Mouse (Mus musculus): ENCODE results near the gene Efna4. TPM values are rescaled to one million over a fixed set of nuclear protein-coding genes. Genes with fewer than 3 reads are reported as not detected.

Efna4 gene
- polyA plus RNA-seq, 1 experiment: 13.3 TPM

GRCm38 (mm10) chr3:89348911-89349868 lies 11.4 kb upstream of the Efna4 start:
- TF ChIP-seq CEBPB (IDR thresholded peaks at IDR 0.05; ENCODE audit: low read depth) (no peak), USF1 (IDR thresholded peaks at IDR 0.05; ENCODE audit: low read depth) (no peak), CTCF (IDR thresholded peaks at IDR 0.05; ENCODE audit: control insufficient read depth, insufficient read depth, insufficient read length) (no peak), MAX (IDR thresholded peaks at IDR 0.05) (no peak), MYOG (IDR thresholded peaks at IDR 0.05; ENCODE audit: control insufficient read depth, extremely low read depth, insufficient read length) (no peak), FOSL1 (IDR thresholded peaks at IDR 0.05; ENCODE audit: insufficient read depth, low read length, poor library complexity, severe bottlenecking) (no peak), MYOD1 (IDR thresholded peaks at IDR 0.05; ENCODE audit: control insufficient read depth, insufficient read length, low read depth) (no peak)
- Histone ChIP-seq H3K4me3 (ENCODE audit: insufficient read depth, poor library complexity, severe bottlenecking) (peak overlapping the region; percentile 43), H3ac (ENCODE audit: control insufficient read depth, insufficient read length, low read depth) (peak overlapping the region; percentile 77), H3K36me3 (ENCODE audit: control insufficient read depth, insufficient read depth) (peaks cover 11% of the 10 kb centered on the region), H3K27me3 (ENCODE audit: control insufficient read depth, insufficient read depth, insufficient read length) (no peaks in the 10 kb centered on the region), H3K79me3 (ENCODE audit: low read depth) (no peaks in the 10 kb centered on the region), H3K79me2 (ENCODE audit: control insufficient read depth, insufficient read depth) (no peaks in the 10 kb centered on the region)

GRCm38 (mm10) chr3:89347916-89348315 lies 10.1 kb upstream of the Efna4 start:
- H3K27me3 ChIP-seq (ENCODE audit: control insufficient read depth, insufficient read depth, insufficient read length): no peaks in the 10 kb centered on the region
- TF ChIP-seq MYOG (IDR thresholded peaks at IDR 0.05; ENCODE audit: control insufficient read depth, extremely low read depth, insufficient read length) (no peak), FOSL1 (IDR thresholded peaks at IDR 0.05; ENCODE audit: insufficient read depth, low read length, poor library complexity, severe bottlenecking) (no peak)
- no peak overlapping the region for H3K4me3 ChIP-seq (ENCODE audit: insufficient read depth, poor library complexity, severe bottlenecking)
- no peak overlapping the region for H3ac ChIP-seq (ENCODE audit: control insufficient read depth, insufficient read length, low read depth)
- no peaks in the 10 kb centered on the region for H3K79me2 ChIP-seq (ENCODE audit: control insufficient read depth, insufficient read depth)
- H3K36me3 ChIP-seq (ENCODE audit: control insufficient read depth, insufficient read depth): peaks cover 11% of the 10 kb centered on the region
- no peaks in the 10 kb centered on the region for H3K79me3 ChIP-seq (ENCODE audit: low read depth)

GRCm38 (mm10) chr3:89346815-89347540 lies 9.2 kb upstream of the Efna4 start:
- Histone ChIP-seq H3K27me3 (ENCODE audit: control insufficient read depth, insufficient read depth, insufficient read length) (no peaks in the 10 kb centered on the region), H3K4me3 (ENCODE audit: insufficient read depth, poor library complexity, severe bottlenecking) (no peak overlapping the region), H3ac (ENCODE audit: control insufficient read depth, insufficient read length, low read depth) (no peak overlapping the region), H3K36me3 (ENCODE audit: control insufficient read depth, insufficient read depth) (peaks cover 11% of the 10 kb centered on the region), H3K79me2 (ENCODE audit: control insufficient read depth, insufficient read depth) (no peaks in the 10 kb centered on the region), H3K79me3 (ENCODE audit: low read depth) (no peaks in the 10 kb centered on the region)
- TF ChIP-seq MYOD1 (IDR thresholded peaks at IDR 0.05; ENCODE audit: control insufficient read depth, insufficient read length, low read depth) (no peak), CEBPB (IDR thresholded peaks at IDR 0.05; ENCODE audit: low read depth) (no peak)

DNA sequence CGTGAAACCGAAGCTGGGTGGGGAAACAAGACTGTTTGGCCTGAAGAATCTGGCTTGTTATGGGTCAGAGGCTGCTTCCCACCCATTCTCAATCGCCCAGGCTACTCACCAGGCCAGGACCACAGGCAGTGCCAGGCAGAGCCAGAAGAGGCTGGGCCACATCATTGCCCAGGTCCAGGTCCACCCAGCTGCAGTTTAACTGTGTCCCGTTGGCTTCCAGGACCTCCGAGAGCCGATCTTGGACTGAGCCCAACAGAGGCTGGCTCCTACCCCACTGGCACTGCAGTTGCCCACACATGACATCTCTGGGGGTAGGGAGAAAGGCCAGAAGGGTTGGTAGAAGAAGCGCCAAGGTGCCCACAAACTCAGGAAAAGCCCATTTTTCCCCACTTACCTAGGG lies 5.5 kb upstream of the Efna4 start:
- no peaks in the 10 kb centered on the region for H3K79me2 ChIP-seq (ENCODE audit: control insufficient read depth, insufficient read depth)
- H3K27me3 ChIP-seq (ENCODE audit: control insufficient read depth, insufficient read depth, insufficient read length): no peaks in the 10 kb centered on the region
- H3K79me3 ChIP-seq (ENCODE audit: low read depth): no peaks in the 10 kb centered on the region
- H3K36me3 ChIP-seq (ENCODE audit: control insufficient read depth, insufficient read depth): peaks cover 11% of the 10 kb centered on the region
- H3ac ChIP-seq (ENCODE audit: control insufficient read depth, insufficient read length, low read depth): no peak overlapping the region
- TF ChIP-seq FOSL1 (IDR thresholded peaks at IDR 0.05; ENCODE audit: insufficient read depth, low read length, poor library complexity, severe bottlenecking) (no peak), CEBPB (IDR thresholded peaks at IDR 0.05; ENCODE audit: low read depth) (no peak)
- H3K4me3 ChIP-seq (ENCODE audit: insufficient read depth, poor library complexity, severe bottlenecking): no peak overlapping the region

- Histone ChIP-seq H3K27me3 (ENCODE audit: control insufficient read depth, insufficient read depth, insufficient read length) (no peaks in the 10 kb centered on the region), H3K4me3 (ENCODE audit: insufficient read depth, poor library complexity, severe bottlenecking) (no peak overlapping the region), H3K79me2 (ENCODE audit: control insufficient read depth, insufficient read depth) (peaks cover 7% of the 10 kb centered on the region), H3K79me3 (ENCODE audit: low read depth) (no peaks in the 10 kb centered on the region), H3ac (ENCODE audit: control insufficient read depth, insufficient read length, low read depth) (no peak overlapping the region), H3K36me3 (ENCODE audit: control insufficient read depth, insufficient read depth) (peaks cover 11% of the 10 kb centered on the region)
- TF ChIP-seq MYOD1 (IDR thresholded peaks at IDR 0.05; ENCODE audit: control insufficient read depth, insufficient read length, low read depth): no peak
- no peak for TF ChIP-seq CEBPB (IDR thresholded peaks at IDR 0.05; ENCODE audit: low read depth)
- TF ChIP-seq USF1 (IDR thresholded peaks at IDR 0.05; ENCODE audit: low read depth): no peak
- no peak for TF ChIP-seq MYOG (IDR thresholded peaks at IDR 0.05; ENCODE audit: control insufficient read depth, extremely low read depth, insufficient read length)
- TF ChIP-seq FOSL1 (IDR thresholded peaks at IDR 0.05; ENCODE audit: insufficient read depth, low read length, poor library complexity, severe bottlenecking): no peak
- no peak for TF ChIP-seq CTCF (IDR thresholded peaks at IDR 0.05; ENCODE audit: control insufficient read depth, insufficient read depth, insufficient read length)
- no peak for TF ChIP-seq MAX (IDR thresholded peaks at IDR 0.05)
Measured at GRCm38 (mm10) chr3:89341794-89342193, 4.0 kb upstream of the Efna4 start.

DNA sequence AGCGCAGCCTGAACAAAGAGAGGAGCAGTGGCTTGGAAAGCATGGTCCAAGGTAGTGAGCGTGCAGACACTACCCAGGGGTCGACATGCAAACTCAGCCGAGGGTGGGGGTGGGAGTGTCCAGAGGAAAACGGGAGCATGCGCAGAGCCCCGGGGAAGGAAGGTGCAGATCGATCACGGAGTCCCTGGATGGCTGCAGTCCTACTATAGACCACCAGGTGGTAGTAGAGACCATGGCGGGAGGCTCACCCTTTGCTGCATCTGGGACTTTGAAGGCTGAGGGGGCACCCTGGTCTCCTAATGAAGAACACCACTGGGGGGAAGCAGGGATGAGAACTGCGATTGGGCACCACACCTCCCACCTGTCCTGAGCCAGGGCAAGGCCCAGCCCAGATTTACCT lies 2.6 kb upstream of the Efna4 start:
- Histone ChIP-seq H3ac (ENCODE audit: control insufficient read depth, insufficient read length, low read depth) (no peak overlapping the region), H3K27me3 (ENCODE audit: control insufficient read depth, insufficient read depth, insufficient read length) (no peaks in the 10 kb centered on the region), H3K79me2 (ENCODE audit: control insufficient read depth, insufficient read depth) (peaks cover 16% of the 10 kb centered on the region), H3K36me3 (ENCODE audit: control insufficient read depth, insufficient read depth) (peaks cover 7% of the 10 kb centered on the region), H3K79me3 (ENCODE audit: low read depth) (no peaks in the 10 kb centered on the region), H3K4me3 (ENCODE audit: insufficient read depth, poor library complexity, severe bottlenecking) (no peak overlapping the region)
- TF ChIP-seq CEBPB (IDR thresholded peaks at IDR 0.05; ENCODE audit: low read depth) (no peak), CTCF (IDR thresholded peaks at IDR 0.05; ENCODE audit: control insufficient read depth, insufficient read depth, insufficient read length) (peak; percentile 91), FOSL1 (IDR thresholded peaks at IDR 0.05; ENCODE audit: insufficient read depth, low read length, poor library complexity, severe bottlenecking) (no peak), MYOD1 (IDR thresholded peaks at IDR 0.05; ENCODE audit: control insufficient read depth, insufficient read length, low read depth) (no peak), MYOG (IDR thresholded peaks at IDR 0.05; ENCODE audit: control insufficient read depth, extremely low read depth, insufficient read length) (no peak), MAX (IDR thresholded peaks at IDR 0.05) (no peak), USF1 (IDR thresholded peaks at IDR 0.05; ENCODE audit: low read depth) (no peak)

All from C2C12 (cell line).